Mouse (Mus musculus) layer of hippocampus, adult 9-10 months (tissue): ENCODE measurements around the gene Fli1.

Experiments
- DNase-seq: peaks from one replicate; pipeline ENCODE4 v3.0.0; 2022; ENCODE audit warnings: low spot score

The Fli1 gene

DNA sequence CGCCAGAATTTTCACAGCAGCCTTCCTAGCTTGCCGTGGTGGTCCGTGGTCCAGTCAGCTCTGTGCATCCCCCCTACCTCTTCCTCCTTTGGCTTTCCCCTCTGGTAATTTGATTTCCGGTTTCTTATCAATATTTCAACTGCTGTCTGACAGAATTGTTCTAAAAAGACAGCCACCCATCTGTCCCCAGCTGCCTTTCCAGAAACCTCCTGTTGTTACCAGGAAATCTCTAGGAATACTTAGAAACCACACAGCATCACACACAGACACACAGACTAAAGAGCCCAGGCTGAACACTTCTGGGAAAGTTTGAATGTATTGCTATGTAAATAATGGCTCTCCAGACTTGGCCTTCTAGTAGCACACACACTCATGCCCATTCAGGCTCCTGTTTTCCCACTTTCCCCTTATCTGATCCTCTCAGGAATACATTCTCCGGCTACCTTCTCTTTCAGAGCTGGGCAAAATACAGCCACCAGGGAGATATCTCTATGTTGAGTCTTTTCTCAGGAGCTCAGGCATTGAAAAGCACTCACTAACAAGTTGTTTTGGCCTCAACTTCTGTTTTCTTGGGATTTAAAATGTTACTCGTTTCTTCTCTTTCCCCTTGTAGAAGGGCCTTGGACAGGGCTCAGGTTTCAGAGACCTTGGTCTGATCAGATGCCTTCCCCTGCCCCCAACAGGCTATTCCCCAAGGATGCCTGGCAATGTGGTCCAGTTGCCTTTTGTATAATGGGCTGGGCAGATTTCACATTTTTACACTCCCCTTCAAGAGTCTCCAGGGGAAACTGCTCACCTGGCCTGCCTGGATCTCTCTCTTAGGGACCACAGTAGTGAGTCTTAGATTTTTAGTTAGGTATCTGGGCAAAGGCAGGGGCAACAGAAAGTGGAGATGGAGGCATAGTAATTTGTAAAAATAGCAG is 7.1 kb upstream of the Fli1 start:
- no peak for DNase-seq

DNA sequence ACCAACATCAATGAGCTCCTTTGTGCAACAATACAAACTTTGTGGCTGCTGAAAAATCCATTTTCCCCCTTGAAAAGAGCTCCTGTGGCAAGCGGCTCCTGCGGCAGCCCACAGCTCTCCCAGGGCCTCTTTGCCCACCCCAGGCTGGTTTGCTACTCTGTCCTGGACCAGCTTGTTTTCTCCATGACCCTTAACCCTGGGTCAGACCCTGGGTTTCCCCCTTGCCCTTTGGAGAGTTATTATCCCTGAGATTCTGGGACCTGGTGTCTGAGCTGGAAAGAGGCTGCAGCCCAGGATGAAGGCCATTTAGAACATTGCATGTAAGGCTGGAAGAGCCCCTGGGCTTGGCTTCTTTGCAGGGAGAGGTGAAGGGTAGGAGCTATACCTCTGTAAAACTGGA is 4.1 kb upstream of the Fli1 start:
- DNase-seq: no peak

DNA sequence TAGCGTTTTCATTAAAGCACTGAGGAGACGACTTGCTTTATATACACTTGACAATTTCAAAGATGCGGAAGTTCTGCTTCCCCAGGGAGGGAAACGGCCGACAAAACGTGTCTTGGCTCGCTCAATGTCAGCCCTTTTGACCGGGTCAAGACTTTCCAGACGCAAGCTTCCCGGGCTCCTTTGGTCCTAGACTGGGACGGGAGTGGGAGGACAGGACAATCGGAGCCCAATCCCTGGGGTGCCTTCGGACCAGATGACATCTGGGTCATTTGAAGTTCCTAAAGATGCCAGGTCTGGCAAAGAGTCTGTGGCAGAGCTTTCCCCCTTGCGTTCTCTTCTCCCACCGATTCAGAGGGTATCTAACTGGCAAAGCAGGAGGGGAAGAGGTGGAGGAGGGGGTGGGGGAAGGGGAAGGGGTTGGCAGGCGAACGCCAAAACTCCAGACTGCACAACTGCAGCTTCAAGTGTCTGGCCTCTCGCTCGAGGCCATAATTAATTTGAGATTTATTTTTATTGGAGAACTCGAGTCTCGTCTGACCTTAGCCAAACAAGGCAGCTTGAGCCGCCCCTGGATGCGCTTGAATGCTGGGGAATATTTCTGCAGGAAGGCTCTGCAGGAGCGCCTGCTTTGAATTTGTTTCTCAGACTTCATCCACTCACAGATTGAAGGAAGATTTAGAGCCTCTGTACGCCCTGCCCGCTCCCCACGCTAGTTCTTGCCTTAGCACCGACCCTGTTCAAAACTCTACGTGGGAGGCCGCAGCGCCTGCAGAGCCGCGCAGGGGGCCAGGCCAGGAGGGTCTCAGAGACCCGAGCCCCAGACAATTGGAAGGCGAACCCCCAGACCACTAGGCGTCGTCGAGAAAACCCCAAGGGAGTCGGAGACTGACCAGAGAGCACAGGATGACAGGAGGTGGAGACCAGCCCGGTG is 2.3 kb upstream of the Fli1 start:
- no peak for DNase-seq

DNA sequence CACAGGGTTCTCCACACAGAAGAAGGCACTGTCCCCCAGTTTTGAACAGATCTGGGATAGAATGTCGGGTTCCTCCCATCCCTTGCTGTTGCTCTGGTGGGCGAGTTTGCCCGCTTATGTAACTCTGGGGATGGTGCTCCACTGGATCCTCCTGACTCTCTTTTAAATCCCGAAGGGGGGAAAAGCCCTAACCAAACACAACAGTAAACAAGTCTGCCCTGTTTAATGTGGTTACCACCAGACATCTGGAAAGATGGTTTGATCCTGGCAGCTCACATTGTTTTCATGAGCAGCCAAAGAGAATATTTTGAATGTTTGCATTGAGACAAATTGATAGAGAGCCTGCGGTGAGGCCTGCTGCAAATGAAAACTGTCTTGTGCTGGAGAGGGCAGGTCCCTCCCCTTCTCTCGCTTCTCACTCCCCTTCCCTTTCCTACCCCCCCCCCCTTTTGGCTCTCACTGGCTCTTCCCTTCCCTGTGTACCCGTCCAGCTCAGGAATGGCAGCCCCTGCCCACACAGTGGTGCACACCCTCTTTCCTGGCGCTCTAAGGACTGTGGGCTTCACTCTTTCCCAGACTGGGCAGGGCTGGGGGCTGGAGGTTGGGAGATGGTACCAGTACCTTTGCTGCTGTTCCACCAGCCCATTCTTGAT is 1.4 kb upstream of the Fli1 start:
- no peak for DNase-seq

DNA sequence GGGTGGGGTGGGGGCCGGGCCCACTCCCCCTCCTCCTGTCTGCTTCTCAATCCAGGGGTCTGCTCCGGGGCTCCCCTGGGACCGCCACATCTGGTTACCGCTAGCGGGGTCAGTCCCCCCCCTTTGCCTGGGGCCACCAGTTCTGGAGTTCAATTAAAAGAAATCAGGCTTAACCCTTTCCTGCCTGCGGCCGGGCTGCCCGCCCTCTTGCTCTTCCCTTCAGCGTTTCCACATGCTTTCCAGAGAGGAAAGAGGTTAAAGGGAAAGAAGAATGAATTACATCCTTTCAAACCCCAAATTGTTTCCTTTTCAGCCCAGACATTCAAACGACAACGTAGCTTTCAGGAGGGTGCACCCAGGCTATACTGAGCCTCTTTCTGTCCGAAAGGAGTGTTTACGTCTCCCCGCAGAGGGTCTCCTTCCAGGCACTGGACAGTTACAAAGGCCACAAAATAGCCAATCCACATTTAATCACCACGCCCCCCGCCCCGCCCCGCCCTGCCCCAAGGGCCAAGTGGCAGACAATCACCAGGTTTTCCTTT is 450 bp upstream of the Fli1 start:
- no peak for DNase-seq

DNA sequence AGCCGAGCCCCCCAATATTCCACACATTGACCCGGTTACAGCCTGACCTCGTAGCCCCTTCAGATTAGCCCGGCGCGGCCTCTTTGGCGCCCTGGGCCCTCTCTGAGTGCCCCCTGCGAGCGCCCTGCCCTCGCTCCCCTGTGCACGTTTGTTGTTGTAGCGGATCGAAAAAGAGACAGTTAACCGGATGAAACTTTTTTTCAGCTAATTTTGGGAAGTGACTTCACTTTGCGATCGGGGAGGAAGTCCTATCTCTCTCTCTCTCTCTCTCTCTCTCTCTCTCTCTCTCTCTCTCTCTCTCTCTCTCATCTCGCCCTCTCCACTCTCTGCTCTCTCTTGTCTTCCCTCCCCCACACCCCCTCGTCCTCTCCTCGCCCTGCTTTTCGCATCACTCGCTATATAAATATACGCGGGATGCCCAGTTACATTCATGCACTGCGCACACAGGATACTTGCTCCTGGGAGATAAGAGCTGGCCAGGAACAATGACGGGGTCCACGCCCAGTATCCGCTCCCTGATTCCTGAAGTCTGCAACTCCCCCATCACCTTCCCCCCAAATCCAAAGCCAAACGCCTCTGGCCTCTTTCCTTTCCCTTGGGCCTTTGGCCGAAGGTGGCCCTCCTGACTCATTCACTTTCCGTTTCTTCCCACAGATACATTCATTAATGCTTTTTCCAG is 1.3 kb downstream of the Fli1 start:
- no peak for DNase-seq

DNA sequence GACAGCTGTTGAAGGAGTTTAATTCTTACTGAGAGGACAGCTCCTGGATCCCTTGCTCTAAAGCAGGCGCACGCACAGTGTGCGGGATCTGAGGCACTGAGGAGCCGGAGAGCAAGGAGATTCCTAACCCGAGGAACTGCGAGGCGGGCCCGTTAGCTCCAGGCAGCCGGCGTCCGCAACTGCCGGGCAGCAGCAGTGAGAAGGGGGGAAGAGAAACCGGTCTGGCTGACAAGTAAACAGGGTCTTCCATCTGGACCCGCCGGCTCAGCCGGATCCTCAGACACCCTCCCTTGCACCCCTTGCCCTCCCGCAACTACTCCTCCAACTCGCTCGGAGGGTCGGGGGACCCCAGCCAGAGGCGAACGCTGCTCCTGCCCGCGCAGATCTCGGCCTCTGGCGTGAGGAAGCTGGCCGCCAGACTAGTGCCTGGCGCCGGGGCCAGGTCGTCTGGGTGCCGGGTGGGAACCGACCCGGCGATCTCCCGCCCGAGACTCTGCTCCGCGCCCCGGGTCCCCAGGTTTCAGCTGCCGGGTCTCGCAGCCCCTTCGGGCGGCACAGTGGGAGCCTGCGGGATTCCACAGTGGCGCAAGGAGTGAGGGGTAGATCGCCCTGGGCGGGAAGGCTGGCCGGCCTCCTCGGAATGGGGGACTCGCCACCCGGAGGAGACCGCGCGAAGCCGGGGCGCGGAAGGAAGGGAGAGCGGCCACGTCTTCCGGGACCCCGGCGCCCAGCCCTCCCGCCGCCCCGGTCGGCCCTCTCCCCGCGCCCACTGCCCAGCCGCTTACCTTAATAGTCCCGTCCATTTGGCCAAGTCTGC is 2.0 kb downstream of the Fli1 start:
- no peak for DNase-seq

DNA sequence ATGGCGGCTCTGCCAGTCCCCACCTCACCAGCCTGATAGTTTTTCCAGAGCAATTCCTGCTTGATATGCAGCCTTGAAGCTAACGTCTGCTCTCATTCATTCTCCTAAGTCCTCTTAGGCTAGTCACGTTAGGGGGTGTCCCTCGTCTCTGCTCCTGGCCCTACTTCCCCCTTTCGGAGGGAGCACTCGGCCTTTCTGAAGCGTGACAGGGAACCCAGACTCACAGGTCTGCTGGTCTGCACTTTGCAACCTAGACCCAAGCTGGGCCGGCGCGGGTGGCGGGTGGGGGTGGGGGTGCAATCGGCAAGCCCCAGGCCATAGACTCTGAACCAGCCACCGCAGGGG is 2.6 kb downstream of the Fli1 start:
- DNase-seq: no peak

DNA sequence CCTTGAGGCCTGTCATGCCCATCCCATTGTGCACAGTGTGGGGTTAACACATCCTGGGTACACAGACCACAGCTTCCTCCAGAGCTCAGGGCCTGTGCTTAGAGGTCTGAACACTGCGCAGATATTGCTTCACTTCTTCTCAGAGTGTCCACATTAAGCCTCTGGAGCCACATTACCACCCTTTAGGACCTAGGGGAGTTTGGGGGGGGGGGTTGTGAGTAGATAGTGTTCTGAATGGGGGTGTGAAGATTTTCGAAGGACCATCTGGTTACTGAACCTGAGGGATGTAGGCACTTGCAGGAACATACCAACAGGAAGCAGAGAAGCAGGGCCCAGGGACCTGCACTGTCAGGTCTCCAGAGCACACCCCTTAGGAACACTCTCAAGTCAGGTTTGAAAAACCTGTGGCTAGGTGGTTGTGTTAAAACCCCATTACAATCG is 3.3 kb downstream of the Fli1 start:
- DNase-seq: no peak

DNA sequence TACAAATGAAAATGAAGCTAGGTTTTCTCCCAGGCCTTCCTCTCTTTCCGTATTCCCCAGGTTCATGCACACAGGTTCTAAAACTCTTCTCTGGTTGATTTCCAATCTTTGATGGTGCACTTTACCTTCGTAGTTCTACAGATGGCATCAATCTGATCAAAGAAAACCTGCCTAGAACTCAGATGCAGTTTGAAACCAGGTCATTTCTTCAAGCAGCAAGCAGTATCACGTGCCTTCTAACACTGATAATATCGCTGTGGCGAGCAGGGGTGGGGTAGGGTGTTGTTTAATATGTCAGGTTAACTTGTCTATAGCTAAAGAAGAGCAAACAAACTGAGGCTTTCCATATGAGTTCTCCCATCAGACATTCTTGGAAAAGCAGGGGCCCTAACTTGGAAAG is 4.5 kb downstream of the Fli1 start:
- no peak for DNase-seq

DNA sequence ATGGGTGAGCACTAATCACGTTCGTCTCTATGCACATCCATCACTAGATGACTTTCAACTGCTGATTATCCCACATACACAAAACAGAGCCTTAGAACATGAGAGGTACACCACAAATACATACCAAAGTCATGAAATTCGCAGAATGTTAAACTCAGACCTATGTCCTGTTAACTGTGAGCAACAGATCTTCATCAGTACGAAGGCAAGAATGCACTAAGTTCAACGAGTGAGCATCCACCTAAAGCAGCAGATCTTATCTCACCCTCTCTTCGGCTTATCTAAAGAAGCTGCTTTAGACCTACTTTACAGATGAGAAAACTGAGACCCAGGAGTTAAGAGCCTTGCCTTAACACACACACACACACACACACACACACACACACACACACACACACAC is 5.0 kb downstream of the Fli1 start:
- no peak for DNase-seq

DNA sequence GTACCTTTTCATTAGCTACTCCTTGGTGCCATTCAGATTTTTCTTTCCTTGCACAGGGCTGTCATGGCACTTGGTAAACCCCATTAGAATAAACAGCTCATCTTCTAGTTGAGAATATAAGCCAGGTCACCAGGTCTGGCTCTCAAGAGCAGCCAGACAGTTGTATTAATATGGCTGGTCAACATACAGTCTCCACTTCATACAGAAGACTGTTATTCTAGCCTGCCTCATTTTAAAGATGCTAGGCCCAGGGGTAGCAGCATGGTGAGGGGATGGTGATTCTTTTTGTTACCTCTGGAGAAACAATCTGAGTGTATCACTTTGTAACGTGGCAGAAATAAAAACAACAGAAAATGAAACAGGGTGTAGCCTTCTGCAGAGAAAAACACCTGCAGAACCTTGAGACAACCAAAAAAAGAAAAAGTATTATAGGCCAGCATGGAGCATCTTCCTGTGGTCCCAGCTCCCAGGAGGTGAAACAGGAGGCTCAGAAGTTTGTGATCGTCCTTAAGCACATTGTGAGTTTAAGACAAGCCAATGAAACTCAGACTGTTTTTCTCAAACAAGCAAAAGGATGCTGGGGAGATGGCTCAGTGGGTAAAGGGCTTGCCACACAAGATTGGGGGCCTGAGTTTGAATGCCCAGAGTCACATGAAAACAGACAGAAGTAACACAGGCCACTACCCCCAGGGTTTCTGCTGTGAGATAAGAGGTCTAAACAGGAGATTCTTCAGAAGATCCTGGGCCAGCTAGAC is 7.3 kb downstream of the Fli1 start:
- no peak for DNase-seq

DNA sequence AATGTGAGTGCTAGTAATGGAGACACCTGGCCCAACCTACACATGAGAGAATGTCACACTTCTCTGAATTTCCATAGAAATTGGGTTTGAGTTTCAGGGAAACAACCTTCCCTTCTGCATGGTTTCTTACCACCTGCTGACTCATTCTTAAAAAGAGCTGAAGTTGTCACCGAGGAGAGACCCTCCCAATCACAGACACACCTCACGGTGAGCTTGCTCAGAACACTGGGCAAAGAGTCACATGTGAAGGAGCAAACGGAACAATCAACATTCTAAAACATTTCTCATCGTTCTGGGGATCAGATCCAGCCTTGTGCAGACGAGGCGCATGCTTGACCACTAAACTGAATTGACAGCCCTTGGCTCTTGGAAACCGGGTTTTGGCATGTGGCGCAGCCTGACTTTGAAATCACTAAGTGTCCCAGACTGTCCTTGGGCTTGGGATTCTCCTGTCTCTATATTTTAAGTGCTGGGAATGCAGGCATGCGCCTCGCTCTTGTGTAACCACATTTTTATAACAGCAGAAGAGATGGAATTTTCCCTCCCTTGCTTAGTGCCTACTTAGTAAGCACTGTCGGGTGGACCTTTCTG is 8.5 kb downstream of the Fli1 start:
- no peak for DNase-seq

DNA sequence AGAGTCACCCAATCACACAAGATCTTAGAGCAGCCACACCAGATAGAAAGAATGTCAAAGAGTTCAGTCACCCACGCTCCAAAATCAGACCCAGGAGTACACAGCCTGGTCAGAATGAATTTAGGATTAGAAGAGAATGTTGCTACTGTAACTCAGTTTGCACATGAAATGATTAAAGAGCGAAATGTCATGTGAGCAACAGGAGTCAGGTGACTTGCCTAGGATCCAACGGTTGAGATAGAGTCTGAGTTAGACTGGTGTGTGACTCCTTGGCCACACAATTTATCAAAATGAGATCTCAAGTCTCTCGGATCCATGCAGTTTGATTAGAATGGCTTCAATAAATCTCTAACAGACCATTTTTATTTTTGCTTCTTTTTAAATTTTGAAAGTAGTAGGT is 11.1 kb downstream of the Fli1 start:
- DNase-seq: no peak

DNA sequence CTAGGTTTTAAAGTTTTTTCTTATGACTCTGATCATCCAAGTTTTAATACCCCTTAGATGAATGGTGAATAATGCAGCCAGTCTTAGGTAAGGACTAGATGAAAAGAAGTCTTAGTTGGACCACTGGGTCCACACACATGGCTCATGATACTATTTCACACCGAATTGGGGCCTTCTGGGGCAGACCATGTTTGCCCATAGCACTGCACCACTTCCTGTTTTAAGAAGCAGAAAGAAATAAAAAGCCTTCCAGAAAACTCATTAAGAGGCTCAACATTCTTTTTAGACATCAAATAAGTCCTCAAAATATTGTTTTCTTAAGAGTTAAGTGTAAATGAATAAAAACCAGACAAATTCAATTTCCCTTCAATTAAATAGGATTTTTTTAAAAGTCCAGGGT is 11.7 kb downstream of the Fli1 start:
- DNase-seq: no peak

DNA sequence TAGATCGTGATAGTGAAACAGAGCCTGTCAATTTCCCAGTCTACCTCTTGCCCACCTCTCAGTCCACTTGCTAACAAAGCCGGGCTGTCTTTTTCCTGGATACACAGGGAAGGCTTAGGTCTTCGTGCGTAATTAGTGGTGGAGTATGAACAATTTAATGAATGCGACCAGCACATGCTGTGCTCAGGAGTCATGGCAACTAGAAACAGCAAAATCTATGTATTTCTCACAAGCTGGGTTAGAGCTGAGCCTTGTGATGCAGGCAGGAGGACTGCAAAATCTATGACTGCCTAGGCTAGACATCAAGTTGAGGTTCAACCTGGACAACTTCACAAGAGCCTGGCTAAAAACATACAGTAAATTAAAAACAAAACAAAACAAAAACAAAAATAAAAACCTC is 12.5 kb downstream of the Fli1 start:
- DNase-seq: no peak

DNA sequence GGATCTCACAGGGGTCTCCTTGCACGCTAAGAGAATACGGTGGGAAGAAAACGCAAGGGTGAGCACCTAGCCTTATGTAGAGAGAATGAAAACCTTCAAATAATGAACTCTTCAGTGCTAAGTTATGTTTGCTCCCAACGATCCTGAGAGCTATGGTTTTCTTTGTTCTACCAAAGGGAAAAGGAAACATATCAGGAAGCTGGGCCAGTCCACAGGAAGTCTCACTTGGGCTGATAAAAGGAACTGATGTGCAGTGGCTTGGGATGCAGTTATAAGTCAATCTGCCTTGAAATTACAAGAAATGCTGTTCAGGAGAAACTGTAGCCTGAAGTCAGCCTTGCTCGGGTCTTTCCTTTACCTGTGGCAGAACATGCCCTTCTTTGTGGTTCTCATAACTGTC is 13.1 kb downstream of the Fli1 start:
- DNase-seq: no peak

DNA sequence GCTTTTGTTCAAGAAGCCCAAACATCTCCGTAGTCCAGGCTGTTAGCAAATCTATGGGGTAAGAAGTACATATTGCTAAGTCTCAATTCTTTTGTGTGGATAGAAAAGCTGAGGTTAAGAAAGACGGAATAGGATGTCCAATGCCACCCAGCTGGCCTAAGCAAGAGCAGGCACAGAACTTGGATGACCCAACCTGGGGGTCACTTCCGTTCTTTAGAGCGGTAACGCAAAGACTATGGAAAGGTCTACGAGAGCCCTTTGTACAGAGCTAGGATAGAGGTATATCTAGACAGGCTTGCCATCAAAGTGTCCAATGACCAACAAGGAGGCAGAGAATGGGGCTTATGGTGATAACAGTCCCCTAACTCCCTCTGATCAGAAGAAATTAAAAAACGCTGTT is 15.3 kb downstream of the Fli1 start:
- no peak for DNase-seq

DNA sequence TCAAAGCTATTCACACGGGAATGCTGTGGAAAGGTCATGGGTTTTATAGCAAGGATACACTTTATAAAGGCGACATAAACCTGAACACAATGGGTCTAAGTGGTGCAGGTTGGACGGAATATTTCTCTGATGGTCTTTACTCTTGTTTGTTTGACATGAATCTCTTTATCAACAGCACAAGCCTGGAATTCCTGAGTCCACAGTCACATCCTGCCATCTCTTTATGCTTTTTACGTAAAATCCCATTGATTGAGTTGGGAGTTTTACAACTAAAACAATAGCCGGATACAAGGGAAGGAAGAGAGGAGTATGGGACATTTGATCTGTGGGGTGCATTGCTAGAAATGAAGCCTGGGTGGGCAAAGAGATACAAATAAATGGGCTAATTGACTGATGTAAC is 16.9 kb downstream of the Fli1 start:
- no peak for DNase-seq
